Mouse (Mus musculus) midbrain, embryonic 11.5 days (tissue): ENCODE results near the gene Utp3. TPM values are rescaled to one million over a fixed set of nuclear protein-coding genes. Genes with fewer than 3 reads are reported as not detected.
A peak's percentile ranks its signal among the peaks of the same experiment; 100 is the strongest.

ENCODE experiments used
- ATAC-seq: fragments of 200-750 bp; cut with Nextera tagmentation; 2 replicates; pipeline ENCODE4 v1.8.0; 2017; ENCODE audit warnings: moderate TSS enrichment, moderate library complexity; ENCODE audit not compliant: low FRiP score
- DNase-seq: peaks from one replicate; pipeline ENCODE4 v3.0.0; 2015; ENCODE audit warnings: low spot score; ENCODE audit errors: missing footprints
- H3K27ac ChIP-seq: fragments of 300-500 bp; sonication (generic); 2 replicates; pipeline ENCODE4 v1.5.1; 2014; ENCODE audit warnings: low read depth, low read length
- H3K27me3 ChIP-seq: fragments of 300-500 bp; sonication (generic); 2 replicates; pipeline ENCODE4 v1.6.1; 2014; ENCODE audit warnings: mild to moderate bottlenecking, low read length, moderate library complexity, mixed read lengths; ENCODE audit not compliant: control insufficient read depth, insufficient read depth
- H3K36me3 ChIP-seq: fragments of 300-500 bp; sonication (generic); 2 replicates; pipeline ENCODE4 v1.6.1; 2014; ENCODE audit warnings: mild to moderate bottlenecking, low read length, moderate library complexity, mixed read lengths; ENCODE audit not compliant: control insufficient read depth, insufficient read depth
- H3K4me1 ChIP-seq: fragments of 300-500 bp; sonication (generic); 2 replicates; pipeline ENCODE4 v1.6.1; 2014; ENCODE audit warnings: low read length; ENCODE audit not compliant: control insufficient read depth, insufficient read depth
- H3K4me2 ChIP-seq: fragments of 300-500 bp; sonication (generic); 2 replicates; pipeline ENCODE4 v1.6.1; 2014; ENCODE audit warnings: mild to moderate bottlenecking, moderate library complexity
- H3K4me3 ChIP-seq: fragments of 300-500 bp; sonication (generic); 2 replicates; pipeline ENCODE4 v1.5.1; 2014; ENCODE audit warnings: low read depth, low read length
- H3K9ac ChIP-seq: fragments of 300-500 bp; sonication (generic); 2 replicates; pipeline ENCODE4 v1.6.1; 2014; ENCODE audit warnings: low read length
- H3K9me3 ChIP-seq: fragments of 300-500 bp; sonication (generic); 2 replicates; pipeline ENCODE4 v1.6.1; 2016; ENCODE audit warnings: low read length; ENCODE audit not compliant: control insufficient read depth
- WGBS: fragments of 180-500 bp; shearing (Covaris S2); extraction: QIAGEN DNeasy Blood & Tissue Kit; methylation state at CpG from one replicate; pipeline ENCODE4 v1.1.7; 2014; 5-methylcytosine and 5-hydroxymethylcytosine counted together
- polyA plus RNA-seq: library from polyadenylated mRNA; unstranded; fragments of >200 nt; fragmentation: Nextera tagmentation; extraction: Ambion mirVana; gene quantifications from 2 replicates; pipeline ENCODE4 v1.2.1, GENCODE M21; 2014

Utp3 gene
- polyA plus RNA-seq, 1 experiment from 2014 or later, result 68.4 TPM

GRCm38 (mm10) chr5:88584061-88584460, 29.8 kb downstream of the Utp3 start:
- peaks cover 21% of the 10 kb centered on the region for H3K4me1 ChIP-seq
- peak overlapping the region; percentile 55; the same call in 1 of the 2 replicates for H3K27ac ChIP-seq
- peak overlapping the region; percentile 55 for H3K4me3 ChIP-seq
- H3K4me2 ChIP-seq, result peak overlapping the region; percentile 67
- peak overlapping the region; percentile 74 for H3K9ac ChIP-seq
- ATAC-seq, result peak; percentile 56
- no peaks in the 10 kb centered on the region for H3K9me3 ChIP-seq
- no peaks in the 10 kb centered on the region for H3K36me3 ChIP-seq
- no peaks in the 10 kb centered on the region for H3K27me3 ChIP-seq
- DNase-seq, result peak; percentile 91
- 12% methylated on average over 9 of the region's 9 CpGs for WGBS

DNA sequence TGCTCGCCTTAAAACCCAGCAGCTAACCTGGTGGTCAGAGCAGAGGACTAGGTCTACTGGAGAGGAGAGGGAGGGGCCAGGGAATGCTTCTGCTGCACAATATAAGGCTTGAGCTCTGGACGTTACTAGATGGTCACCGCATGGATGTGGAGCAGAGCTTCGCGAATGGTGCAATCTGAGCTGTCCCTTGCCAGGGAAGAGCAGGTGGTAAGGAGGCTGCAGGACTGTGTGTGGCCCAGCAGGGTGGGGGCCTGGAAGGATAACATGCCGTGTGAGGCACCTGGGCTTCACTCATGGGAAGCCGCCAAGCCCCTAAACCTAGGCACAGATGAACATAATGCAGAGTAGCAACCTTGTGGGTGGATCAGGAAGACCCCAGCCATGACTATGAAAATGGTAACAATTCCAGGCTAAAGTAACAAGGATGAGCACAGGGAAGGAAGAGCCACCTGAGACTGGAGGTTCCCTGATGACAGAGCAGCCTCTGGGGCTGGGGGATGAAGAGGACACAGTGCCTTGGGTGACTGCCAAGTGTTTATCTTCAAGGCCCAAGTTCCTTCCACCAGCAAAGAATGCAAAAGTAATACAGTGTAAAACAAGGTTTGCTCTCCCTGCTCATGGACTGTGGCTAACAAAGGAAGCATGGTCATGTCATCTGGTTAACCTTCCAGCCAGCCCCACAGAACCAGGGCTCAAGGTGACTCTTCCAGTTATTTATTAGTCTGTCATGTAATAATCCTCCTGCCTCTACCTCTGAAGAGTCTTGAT, 32.3 kb downstream of the Utp3 start:
- Histone ChIP-seq H3K9me3 (no peaks in the 10 kb centered on the region), H3K27me3 (no peaks in the 10 kb centered on the region), H3K36me3 (no peaks in the 10 kb centered on the region), H3K4me1 (peaks cover 21% of the 10 kb centered on the region), H3K9ac (no peak overlapping the region), H3K4me3 (peak overlapping the region; percentile 55), H3K4me2 (peak overlapping the region; percentile 67), H3K27ac (no peak overlapping the region)
- 78% methylated on average over 7 of the region's 7 CpGs for WGBS
- peak; percentile 71 for DNase-seq
- no peak for ATAC-seq

- ATAC-seq (peak; percentile 18), DNase-seq (peak; percentile 82)
- Histone ChIP-seq H3K4me1 (peaks cover 21% of the 10 kb centered on the region), H3K9me3 (no peaks in the 10 kb centered on the region), H3K4me3 (peak overlapping the region; percentile 9; the same call in 1 of the 2 replicates), H3K27ac (no peak overlapping the region), H3K36me3 (no peaks in the 10 kb centered on the region), H3K4me2 (peak overlapping the region; percentile 67), H3K9ac (peak overlapping the region; percentile 21), H3K27me3 (no peaks in the 10 kb centered on the region)
- 43% methylated on average over 13 of the region's 13 CpGs for WGBS
These were observed 33.1 kb downstream of the Utp3 start for GRCm38 (mm10) chr5:88587211-88587934.

DNA sequence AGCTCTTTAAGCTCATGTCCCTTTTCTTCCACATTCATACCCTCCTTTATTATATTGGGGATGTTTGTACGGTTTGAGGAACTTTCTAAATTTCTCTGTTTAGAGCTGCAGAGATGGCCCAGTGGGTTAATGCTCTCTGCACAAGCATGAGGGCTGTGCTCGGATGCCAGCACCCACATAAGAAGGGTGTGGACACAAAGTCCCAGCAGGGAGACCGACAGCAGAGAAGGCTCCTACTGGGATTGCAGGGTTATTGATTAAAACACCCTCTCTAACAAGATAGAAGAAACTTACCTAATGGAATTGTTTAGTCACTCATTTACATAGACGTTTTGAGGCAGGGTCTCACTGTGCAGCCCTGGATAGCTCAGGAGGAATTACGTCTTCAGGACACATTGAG, 34.2 kb downstream of the Utp3 start:
- no peak overlapping the region for H3K9ac ChIP-seq
- peaks cover 21% of the 10 kb centered on the region for H3K4me1 ChIP-seq
- H3K4me3 ChIP-seq, result no peak overlapping the region
- no peak overlapping the region for H3K4me2 ChIP-seq
- DNase-seq (no peak), ATAC-seq (no peak)
- no peak overlapping the region for H3K27ac ChIP-seq
- H3K36me3 ChIP-seq, result no peaks in the 10 kb centered on the region
- 59% methylated on average over 5 of the region's 5 CpGs for WGBS
- no peaks in the 10 kb centered on the region for H3K9me3 ChIP-seq
- H3K27me3 ChIP-seq, result no peaks in the 10 kb centered on the region

DNA sequence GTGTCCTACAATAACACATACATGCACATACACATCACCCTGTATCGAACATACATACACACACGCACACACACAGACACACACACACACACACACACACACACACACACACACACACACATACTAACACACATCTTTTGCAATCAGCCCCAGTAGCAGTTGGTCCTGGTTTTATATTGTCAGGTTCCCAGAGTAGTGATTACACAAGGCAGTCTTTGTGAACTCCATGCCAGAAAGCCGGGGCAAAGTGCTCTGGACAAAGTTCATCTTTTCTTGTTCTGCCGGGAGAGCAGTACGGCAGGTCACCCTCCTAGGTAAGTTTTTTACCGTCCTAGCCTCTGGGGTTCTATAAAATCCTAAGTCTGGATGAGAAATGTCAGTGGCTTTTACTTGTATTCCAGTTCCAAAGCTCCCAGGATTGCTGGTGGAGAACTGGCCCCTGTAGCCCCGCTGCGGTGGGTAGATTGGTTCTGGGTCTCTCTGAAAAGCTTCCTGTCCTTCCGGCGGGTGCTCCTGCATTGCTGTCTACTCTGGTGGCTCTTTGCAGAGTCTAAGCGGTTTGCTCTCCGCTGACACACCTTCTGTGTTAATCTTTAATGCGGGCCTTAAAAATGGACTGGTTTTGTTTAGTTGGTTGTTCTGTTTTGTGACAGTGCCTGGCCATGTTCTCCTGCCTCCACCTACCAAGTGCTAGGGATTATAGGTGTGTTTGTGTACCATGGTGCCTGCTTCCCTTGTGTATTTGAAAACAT, 39.3 kb downstream of the Utp3 start:
- WGBS, result 94% methylated on average over 13 of the region's 13 CpGs
- DNase-seq (no peak), ATAC-seq (no peak)
- Histone ChIP-seq H3K27ac (no peak overlapping the region), H3K4me1 (no peaks in the 10 kb centered on the region), H3K4me3 (no peak overlapping the region), H3K9me3 (no peaks in the 10 kb centered on the region), H3K9ac (no peak overlapping the region), H3K36me3 (no peaks in the 10 kb centered on the region), H3K27me3 (no peaks in the 10 kb centered on the region), H3K4me2 (no peak overlapping the region)

GRCm38 (mm10) chr5:88594173-88594569, 39.9 kb downstream of the Utp3 start:
- no peaks in the 10 kb centered on the region for H3K9me3 ChIP-seq
- no peaks in the 10 kb centered on the region for H3K27me3 ChIP-seq
- no peak overlapping the region for H3K27ac ChIP-seq
- ATAC-seq (no peak), DNase-seq (no peak)
- H3K36me3 ChIP-seq, result no peaks in the 10 kb centered on the region
- H3K4me2 ChIP-seq, result no peak overlapping the region
- no peak overlapping the region for H3K9ac ChIP-seq
- no peak overlapping the region for H3K4me3 ChIP-seq
- WGBS, result 90% methylated on average over 7 of the region's 7 CpGs
- H3K4me1 ChIP-seq, result no peaks in the 10 kb centered on the region

DNA sequence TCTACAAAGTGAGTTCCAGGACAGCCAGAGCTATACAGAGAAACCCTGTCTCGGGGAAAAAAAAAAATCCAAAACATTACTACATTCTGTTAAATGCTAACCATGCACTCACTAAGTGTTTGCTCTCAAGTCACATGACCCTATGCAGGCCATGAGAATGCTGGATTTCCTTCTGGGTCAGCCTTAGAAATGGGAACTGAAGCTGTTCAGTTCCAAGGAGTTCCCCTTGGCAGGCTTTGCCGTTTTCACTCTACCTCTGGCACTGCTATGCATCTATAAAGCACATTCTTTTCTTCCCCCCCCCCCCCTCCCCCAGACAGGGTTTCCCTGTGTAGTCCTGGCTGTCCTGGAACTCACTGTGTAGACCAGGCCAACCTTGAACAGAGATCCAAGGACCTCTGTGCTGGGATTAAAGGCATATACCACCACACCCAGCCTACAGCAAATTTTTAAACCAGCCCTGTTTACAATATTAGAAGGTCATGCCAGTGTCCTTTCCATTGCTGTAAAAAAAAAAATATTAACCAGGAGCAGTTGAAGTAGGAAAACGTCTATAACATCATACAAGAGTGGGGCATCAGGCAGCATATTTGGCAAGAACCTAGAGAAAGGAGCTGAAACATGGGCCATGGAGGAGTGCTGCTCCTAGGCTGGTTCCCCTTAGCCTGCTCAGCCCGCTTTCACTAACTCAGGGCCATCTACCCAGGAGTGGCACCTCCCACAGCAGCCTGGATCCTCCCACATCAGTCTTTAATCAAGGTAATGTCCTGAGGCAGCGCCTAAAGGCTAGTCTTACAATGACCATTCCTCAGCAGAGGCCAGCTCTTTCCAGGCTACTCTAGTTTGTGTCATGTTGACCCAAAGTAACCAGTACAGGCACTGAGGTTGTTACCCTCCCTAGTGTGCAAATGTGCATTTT, 41.5 kb downstream of the Utp3 start:
- WGBS, result 84% methylated on average over 5 of the region's 5 CpGs
- Histone ChIP-seq H3K4me2 (no peak overlapping the region), H3K36me3 (no peaks in the 10 kb centered on the region), H3K27ac (no peak overlapping the region), H3K9ac (no peak overlapping the region), H3K4me1 (no peaks in the 10 kb centered on the region), H3K4me3 (no peak overlapping the region), H3K27me3 (no peaks in the 10 kb centered on the region), H3K9me3 (no peaks in the 10 kb centered on the region)
- no peak for DNase-seq
- ATAC-seq, result no peak; the same call in 1 of the 2 replicates

GRCm38 (mm10) chr5:88598961-88599360, 44.7 kb downstream of the Utp3 start:
- no peaks in the 10 kb centered on the region for H3K9me3 ChIP-seq
- no peak overlapping the region for H3K4me2 ChIP-seq
- no peak overlapping the region for H3K4me3 ChIP-seq
- no peaks in the 10 kb centered on the region for H3K27me3 ChIP-seq
- ATAC-seq (no peak), DNase-seq (peak; percentile 57)
- 89% methylated on average over 6 of the region's 6 CpGs for WGBS
- no peaks in the 10 kb centered on the region for H3K36me3 ChIP-seq
- H3K9ac ChIP-seq, result no peak overlapping the region
- H3K4me1 ChIP-seq, result no peaks in the 10 kb centered on the region
- no peak overlapping the region for H3K27ac ChIP-seq
